Mouse (Mus musculus) kidney, postnatal 0 days (tissue): ENCODE results near the gene Irs3. TPM values are rescaled to one million over a fixed set of nuclear protein-coding genes. Genes with fewer than 3 reads are reported as not detected.
A peak's percentile ranks its signal among the peaks of the same experiment; 100 is the strongest.

Source experiments
- ATAC-seq: fragments of 200-750 bp; cut with Nextera tagmentation; replicated peaks from 2 replicates; pipeline ENCODE4 v1.8.0; 2017; ENCODE audit warnings: low read depth, moderate number of reproducible peaks, moderate TSS enrichment, moderate library complexity; ENCODE audit not compliant: low FRiP score
- DNase-seq: peaks from one replicate; pipeline ENCODE4 v3.0.0-alpha.2; 2016; ENCODE audit warnings: low spot score
- H3K27ac ChIP-seq: fragments of 300-500 bp; sonication (generic); 2 replicates; pipeline ENCODE4 v1.5.1; 2014; ENCODE audit warnings: mild to moderate bottlenecking
- H3K27me3 ChIP-seq: fragments of 300-500 bp; sonication (generic); 2 replicates; pipeline ENCODE4 v1.6.1; 2014; ENCODE audit warnings: low read length, mixed read lengths; ENCODE audit not compliant: insufficient read depth
- H3K36me3 ChIP-seq: fragments of 300-500 bp; sonication (generic); 2 replicates; pipeline ENCODE4 v1.6.1; 2014; ENCODE audit warnings: low read length, mixed read lengths; ENCODE audit not compliant: insufficient read depth
- H3K4me1 ChIP-seq: fragments of 300-500 bp; sonication (generic); replicated peaks from 2 replicates; pipeline ENCODE4 v1.6.1; 2014; ENCODE audit warnings: antibody characterized with exemption, low read length, mixed read lengths; ENCODE audit not compliant: insufficient read depth
- H3K4me2 ChIP-seq: fragments of 300-500 bp; sonication (generic); 2 replicates; pipeline ENCODE4 v1.6.1; 2014; ENCODE audit warnings: mild to moderate bottlenecking, low read length, moderate library complexity, mixed read lengths
- H3K4me3 ChIP-seq: fragments of 300-500 bp; sonication (generic); replicated peaks from 2 replicates; pipeline ENCODE4 v1.5.1; 2014; ENCODE audit warnings: low read depth, low read length
- H3K9ac ChIP-seq: fragments of 300-500 bp; sonication (generic); 2 replicates; pipeline ENCODE4 v1.6.1; 2014; ENCODE audit warnings: low read depth, low read length
- H3K9me3 ChIP-seq: fragments of 300-500 bp; sonication (generic); replicated peaks from 2 replicates; pipeline ENCODE4 v1.6.1; 2016; ENCODE audit warnings: low read length, inconsistent platforms, mixed read lengths
- CTCF ChIP-seq: IDR thresholded peaks from 2 replicates; pipeline ENCODE4 v1.5.1; 2016; ENCODE audit warnings: antibody characterized with exemption, low read depth, mild to moderate bottlenecking, moderate library complexity
- WGBS: fragments of 180-500 bp; shearing (Covaris S2); extraction: QIAGEN DNeasy Blood & Tissue Kit; methylation state at CpG from one replicate; pipeline ENCODE4 v1.1.7; 2014; 5-methylcytosine and 5-hydroxymethylcytosine counted together
- polyA plus RNA-seq: library from polyadenylated mRNA; unstranded; fragments of >200 nt; fragmentation: Nextera tagmentation; extraction: Ambion mirVana; gene quantifications from 2 replicates; pipeline ENCODE4 v1.2.1, GENCODE M21; 2015

The Irs3 gene
- polyA plus RNA-seq, 1 experiment from 2014 or later = 1.3 TPM

DNA sequence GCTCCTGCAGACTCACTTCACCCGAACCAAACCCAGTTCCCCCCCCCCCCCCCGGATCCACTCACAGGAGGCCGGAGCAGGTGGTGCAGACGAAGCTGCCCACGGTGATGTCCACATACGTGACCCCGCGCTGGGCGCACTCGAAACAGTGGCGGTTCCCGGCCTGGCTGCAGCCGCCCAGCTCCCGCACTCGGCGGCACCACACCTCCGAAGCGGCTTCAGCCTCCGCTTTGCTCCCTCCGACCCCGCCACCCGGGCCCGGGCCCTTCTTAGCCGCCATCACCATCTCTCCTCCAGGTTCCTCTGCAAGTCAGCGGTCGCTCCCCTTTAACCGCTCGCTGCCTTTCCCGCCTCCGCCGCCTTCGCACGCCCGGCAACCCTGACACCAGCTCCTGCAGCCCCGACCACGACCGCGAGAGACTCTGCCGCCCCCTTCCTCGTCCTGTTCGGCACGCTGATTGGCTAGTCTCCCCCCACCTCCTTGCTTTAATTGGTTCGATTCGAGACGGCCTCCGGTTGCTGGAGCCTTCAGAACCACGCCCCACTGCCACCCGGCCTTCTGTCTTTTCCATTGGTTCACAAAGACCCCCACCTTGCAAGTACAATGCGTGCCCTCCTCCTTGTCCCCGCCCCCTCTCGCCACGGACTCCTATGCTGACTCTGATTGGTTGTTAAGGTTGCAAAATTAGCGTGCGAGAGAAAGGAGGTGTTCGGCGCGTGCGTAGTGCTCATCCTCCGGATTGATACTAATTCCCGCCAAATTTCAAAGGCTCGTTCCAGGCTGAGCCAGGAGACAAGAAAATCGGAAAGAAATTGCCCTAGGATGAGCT, 39.0 kb upstream of the Irs3 start, which contains the start of gene Agfg2:
TSS of gene Agfg2 (minus strand) at position 433 of the 830 bp plus-strand sequence.
- under 1% methylated on average over 61 of the region's 62 CpGs for WGBS
- Histone ChIP-seq H3K9ac (peak within 1 kb of the TSS; percentile 67), H3K4me1 (peaks cover 5% of the 10 kb centered on the region; the same call in 1 of the 2 replicates), H3K4me2 (peak within 1 kb of the TSS; percentile 93), H3K27ac (peak within 1 kb of the TSS; percentile 73), H3K36me3 (no peaks in the 10 kb centered on the region), H3K4me3 (peak within 1 kb of the TSS; percentile 61), H3K27me3 (no peaks in the 10 kb centered on the region), H3K9me3 (no peaks in the 10 kb centered on the region)
- DNase-seq (peak; percentile 100), ATAC-seq (peak; percentile 98)
- TF ChIP-seq CTCF = 0 out of 2 replicates have a peak, but pooled peaks have one; percentile 32

- peak overlapping the region; percentile 61 for H3K4me3 ChIP-seq
- WGBS = 9% methylated on average over 28 of the region's 28 CpGs
- H3K27ac ChIP-seq = peak overlapping the region; percentile 73
- ATAC-seq = no peak
- peak overlapping the region; percentile 93 for H3K4me2 ChIP-seq
- no peaks in the 10 kb centered on the region for H3K9me3 ChIP-seq
- TF ChIP-seq CTCF = no peak
- H3K36me3 ChIP-seq = no peaks in the 10 kb centered on the region
- DNase-seq = no peak
- H3K27me3 ChIP-seq = no peaks in the 10 kb centered on the region
- H3K9ac ChIP-seq = peak overlapping the region; percentile 67
- H3K4me1 ChIP-seq = peaks cover 5% of the 10 kb centered on the region; the same call in 1 of the 2 replicates
Observed at GRCm38 (mm10) chr5:137683388-137684293, 38.1 kb upstream of the Irs3 start.

- Histone ChIP-seq H3K9ac (no peak overlapping the region), H3K9me3 (no peaks in the 10 kb centered on the region), H3K27ac (no peak overlapping the region), H3K36me3 (no peaks in the 10 kb centered on the region), H3K4me3 (no peak overlapping the region), H3K4me2 (no peak overlapping the region), H3K4me1 (peaks cover 5% of the 10 kb centered on the region; the same call in 1 of the 2 replicates), H3K27me3 (no peaks in the 10 kb centered on the region)
- ATAC-seq = no peak
- WGBS = 75% methylated on average over 6 of the region's 6 CpGs
- DNase-seq = no peak
- TF ChIP-seq CTCF = no peak
Observed at GRCm38 (mm10) chr5:137682526-137682925, 37.0 kb upstream of the Irs3 start.

DNA sequence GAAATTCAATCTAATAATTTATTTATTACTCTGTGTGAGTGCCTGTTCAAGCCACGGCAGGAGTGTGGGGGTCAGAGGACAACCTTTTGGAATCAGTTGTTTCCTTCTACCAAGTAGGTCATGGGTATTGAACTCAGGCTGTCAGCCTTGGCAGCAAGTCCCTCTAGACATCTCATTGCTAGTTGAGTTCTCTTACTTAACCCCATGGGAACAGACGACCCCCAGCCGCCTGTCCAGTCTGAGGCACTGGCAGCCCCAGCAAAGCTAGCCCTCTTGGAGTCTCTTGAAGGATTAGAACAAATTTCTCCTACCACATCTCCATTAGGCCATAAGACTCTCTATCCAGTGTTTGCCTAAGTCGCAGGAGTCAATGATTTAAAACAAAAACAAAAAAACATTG, 34.2 kb upstream of the Irs3 start:
- no peaks in the 10 kb centered on the region for H3K27me3 ChIP-seq
- no peak overlapping the region for H3K4me3 ChIP-seq
- WGBS = 65% methylated on average over 4 of the region's 4 CpGs
- DNase-seq = no peak
- peaks cover 5% of the 10 kb centered on the region; the same call in 1 of the 2 replicates for H3K4me1 ChIP-seq
- H3K27ac ChIP-seq = no peak overlapping the region
- TF ChIP-seq CTCF = no peak
- H3K4me2 ChIP-seq = no peak overlapping the region
- H3K36me3 ChIP-seq = no peaks in the 10 kb centered on the region
- no peak for ATAC-seq
- H3K9ac ChIP-seq = no peak overlapping the region
- H3K9me3 ChIP-seq = no peaks in the 10 kb centered on the region

DNA sequence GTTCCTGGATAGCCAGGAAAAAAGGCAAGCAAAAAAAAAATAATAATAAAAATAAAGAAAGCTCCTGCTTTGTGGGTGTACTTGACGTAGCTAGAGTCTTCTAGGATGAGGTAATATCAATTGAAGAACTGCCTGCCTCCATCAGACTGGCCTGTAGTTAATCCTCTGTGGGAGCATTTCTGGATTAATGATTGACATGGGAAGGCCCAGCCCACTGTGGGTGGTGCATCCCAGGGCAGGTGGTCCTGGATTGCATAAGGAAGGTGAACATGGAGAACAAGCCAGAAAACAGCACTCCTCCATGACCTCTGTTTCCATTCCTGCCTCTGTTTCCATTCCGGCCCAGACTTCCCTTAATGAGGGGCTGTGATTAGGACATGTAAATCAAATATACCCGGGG, 33.2 kb upstream of the Irs3 start:
- H3K9me3 ChIP-seq = no peaks in the 10 kb centered on the region
- ATAC-seq (no peak), DNase-seq (no peak)
- no peaks in the 10 kb centered on the region for H3K27me3 ChIP-seq
- WGBS = 74% methylated on average over 3 of the region's 3 CpGs
- TF ChIP-seq CTCF = no peak
- H3K4me1 ChIP-seq = peaks cover 3% of the 10 kb centered on the region; the same call in 1 of the 2 replicates
- H3K9ac ChIP-seq = no peak overlapping the region
- no peak overlapping the region for H3K4me3 ChIP-seq
- H3K4me2 ChIP-seq = no peak overlapping the region
- no peaks in the 10 kb centered on the region for H3K36me3 ChIP-seq
- H3K27ac ChIP-seq = no peak overlapping the region

DNA sequence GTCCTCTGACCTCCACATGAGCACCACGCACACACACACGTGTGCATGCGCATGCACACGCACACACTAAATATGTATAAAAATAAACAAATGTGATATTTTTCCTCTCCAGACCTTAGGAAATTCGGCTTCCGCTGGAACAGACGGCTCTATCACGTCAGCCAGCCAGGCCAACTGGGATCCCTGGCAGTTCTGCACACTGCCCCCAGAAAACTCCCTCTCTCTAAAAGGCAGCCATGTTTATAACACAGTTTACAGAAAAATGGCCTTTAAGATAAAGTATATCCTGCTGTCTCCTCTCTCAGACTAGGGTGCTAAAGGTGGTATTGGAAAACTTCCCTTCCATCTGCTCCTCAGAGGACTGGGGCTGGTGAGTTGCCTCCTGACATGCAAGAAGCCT, 32.3 kb upstream of the Irs3 start:
- no peak for DNase-seq
- Histone ChIP-seq H3K27me3 (no peaks in the 10 kb centered on the region), H3K9ac (no peak overlapping the region), H3K36me3 (no peaks in the 10 kb centered on the region), H3K27ac (no peak overlapping the region), H3K4me2 (no peak overlapping the region), H3K9me3 (no peaks in the 10 kb centered on the region), H3K4me1 (no peaks in the 10 kb centered on the region), H3K4me3 (no peak overlapping the region)
- ATAC-seq = no peak
- no peak for TF ChIP-seq CTCF
- WGBS = 97% methylated on average over 8 of the region's 8 CpGs
